Mouse (Mus musculus) hindbrain, postnatal 0 days (tissue): ENCODE measurements around the gene 4931406P16Rik. TPM values are rescaled to one million over a fixed set of nuclear protein-coding genes. Genes with fewer than 3 reads are reported as not detected.

ENCODE experiments used
- ATAC-seq: fragments of 200-750 bp; cut with Nextera tagmentation; 2 replicates; pipeline ENCODE4 v1.8.0; 2017; ENCODE audit warnings: mild to moderate bottlenecking, moderate TSS enrichment, moderate library complexity
- DNase-seq: peaks from one replicate; pipeline ENCODE4 v3.0.0-alpha.2; 2015; ENCODE audit warnings: low spot score
- H3K27ac ChIP-seq: fragments of 300-500 bp; sonication (generic); 2 replicates; pipeline ENCODE4 v1.5.1; 2014; ENCODE audit warnings: mild to moderate bottlenecking
- H3K27me3 ChIP-seq: fragments of 300-500 bp; sonication (generic); 2 replicates; pipeline ENCODE4 v1.6.1; 2014; ENCODE audit warnings: low read length, mixed read lengths; ENCODE audit not compliant: insufficient read depth
- H3K36me3 ChIP-seq: fragments of 300-500 bp; sonication (generic); 2 replicates; pipeline ENCODE4 v1.6.1; 2014; ENCODE audit warnings: low read length, mixed read lengths; ENCODE audit not compliant: insufficient read depth
- H3K4me1 ChIP-seq: fragments of 300-500 bp; sonication (generic); 2 replicates; pipeline ENCODE4 v1.6.1; 2014; ENCODE audit warnings: antibody characterized with exemption, low read length, mixed read lengths; ENCODE audit not compliant: insufficient read depth
- H3K4me2 ChIP-seq: fragments of 300-500 bp; sonication (generic); 2 replicates; pipeline ENCODE4 v1.6.1; 2014; ENCODE audit warnings: low read depth, mild to moderate bottlenecking, low read length, moderate library complexity, mixed read lengths
- H3K4me3 ChIP-seq: fragments of 300-500 bp; sonication (generic); 2 replicates; pipeline ENCODE4 v1.5.1; 2014; ENCODE audit warnings: low read length
- H3K9ac ChIP-seq: fragments of 300-500 bp; sonication (generic); replicated peaks from 2 replicates; pipeline ENCODE4 v1.6.1; 2014; ENCODE audit warnings: mild to moderate bottlenecking, low read length, moderate library complexity, mixed read lengths
- H3K9me3 ChIP-seq: fragments of 300-500 bp; sonication (generic); 2 replicates; pipeline ENCODE4 v1.6.1; 2016; ENCODE audit warnings: low read length, mixed read lengths
- CTCF ChIP-seq: IDR thresholded peaks from 2 replicates; pipeline ENCODE4 v1.5.1; 2016; ENCODE audit warnings: antibody characterized with exemption, control low read depth, low read depth
- WGBS: fragments of 180-500 bp; shearing (Covaris S2); extraction: QIAGEN DNeasy Blood & Tissue Kit; methylation state at CpG from one replicate; pipeline ENCODE4 v1.1.7; 2014; 5-methylcytosine and 5-hydroxymethylcytosine counted together
- polyA plus RNA-seq: library from polyadenylated mRNA; unstranded; fragments of >200 nt; fragmentation: Nextera tagmentation; extraction: Ambion mirVana; gene quantifications from 2 replicates; pipeline ENCODE4 v1.2.1, GENCODE M21; 2015
- total RNA-seq: library from RNA; depleted of rRNA; stranded (reverse); fragments of >200 nt; gene quantifications from 2 replicates; pipeline ENCODE4 v1.2.3, GENCODE M21; 2014; rRNA removed

Gene 4931406P16Rik
- total and polyA plus RNA-seq, 2 experiments from 2014 or later = 31.5 to 61.0 TPM

- no peak overlapping the region for H3K27ac ChIP-seq
- no peak for ATAC-seq
- H3K4me2 ChIP-seq = peak overlapping the region; percentile 82
- peak; percentile 54 for TF ChIP-seq CTCF
- no peaks in the 10 kb centered on the region for H3K27me3 ChIP-seq
- H3K4me1 ChIP-seq = no peaks in the 10 kb centered on the region
- DNase-seq = peak; percentile 18
- H3K9me3 ChIP-seq = no peaks in the 10 kb centered on the region
- peaks cover 13% of the 10 kb centered on the region; the same call in 1 of the 2 replicates for H3K36me3 ChIP-seq
- WGBS = 54% methylated on average over 3 of the region's 3 CpGs
- peak overlapping the region; percentile 95; the same call in 1 of the 2 replicates for H3K9ac ChIP-seq
- H3K4me3 ChIP-seq = peak overlapping the region; percentile 96
These were observed 117.7 kb downstream of the 4931406P16Rik start for GRCm38 (mm10) chr7:34195632-34196031.

- no peak for ATAC-seq
- H3K27ac ChIP-seq = no peak overlapping the region
- H3K4me1 ChIP-seq = no peaks in the 10 kb centered on the region
- H3K9me3 ChIP-seq = no peaks in the 10 kb centered on the region
- H3K27me3 ChIP-seq = no peaks in the 10 kb centered on the region
- no peak overlapping the region for H3K4me2 ChIP-seq
- no peak overlapping the region for H3K4me3 ChIP-seq
- no peak for TF ChIP-seq CTCF
- 93% methylated on average over 6 of the region's 6 CpGs for WGBS
- no peak overlapping the region for H3K9ac ChIP-seq
- DNase-seq = no peak
- peaks cover 27% of the 10 kb centered on the region; the same call in 1 of the 2 replicates for H3K36me3 ChIP-seq
These were observed 120.5 kb downstream of the 4931406P16Rik start for GRCm38 (mm10) chr7:34192825-34193224.

- DNase-seq = no peak
- H3K4me2 ChIP-seq = no peak overlapping the region
- no peaks in the 10 kb centered on the region for H3K4me1 ChIP-seq
- H3K27ac ChIP-seq = no peak overlapping the region
- no peak overlapping the region for H3K9ac ChIP-seq
- TF ChIP-seq CTCF = no peak
- WGBS = 86% methylated on average over 12 of the region's 12 CpGs
- no peaks in the 10 kb centered on the region for H3K27me3 ChIP-seq
- no peaks in the 10 kb centered on the region for H3K9me3 ChIP-seq
- H3K36me3 ChIP-seq = peaks cover 52% of the 10 kb centered on the region
- no peak overlapping the region for H3K4me3 ChIP-seq
- no peak for ATAC-seq
These were observed 123.9 kb downstream of the 4931406P16Rik start for GRCm38 (mm10) chr7:34189376-34189989.

Other genes with a start within 250 kb of the 4931406P16Rik start
- gene Scgb1b30, start 218.1 kb downstream of the 4931406P16Rik start, total RNA-seq = not detected in 2 replicates
- gene Scgb1b30, start 218.1 kb downstream of the 4931406P16Rik start, polyA plus RNA-seq = not detected in 2 replicates
- gene Wtip, start 180.3 kb downstream of the 4931406P16Rik start, total RNA-seq = 28.8 and 33.9 TPM in 2 replicates
- 2.8 and 3.2 TPM in 2 replicates for gene Wtip, start 180.3 kb downstream of the 4931406P16Rik start, polyA plus RNA-seq
- gene Uba2, start 144.0 kb downstream of the 4931406P16Rik start, total RNA-seq = 108 and 118 TPM in 2 replicates
- gene Uba2, start 144.0 kb downstream of the 4931406P16Rik start, polyA plus RNA-seq = 123 and 127 TPM in 2 replicates
- 37.6 and 42.7 TPM in 2 replicates for gene Pdcd2l, start 116.9 kb downstream of the 4931406P16Rik start, total RNA-seq
- 61.6 and 65.7 TPM in 2 replicates for gene Pdcd2l, start 116.9 kb downstream of the 4931406P16Rik start, polyA plus RNA-seq
- 389 and 393 TPM in 2 replicates for gene Gpi1, start 83.2 kb downstream of the 4931406P16Rik start, total RNA-seq
- 413 and 448 TPM in 2 replicates for gene Gpi1, start 83.2 kb downstream of the 4931406P16Rik start, polyA plus RNA-seq
- not detected in 2 replicates for gene Gm6096, start 62.5 kb downstream of the 4931406P16Rik start, total RNA-seq
- gene Gm6096, start 62.5 kb downstream of the 4931406P16Rik start, polyA plus RNA-seq = not detected in 2 replicates
- gene Lsm14a, start 79.8 kb upstream of the 4931406P16Rik start, total RNA-seq = 28.0 and 44.9 TPM in 2 replicates
- 46.0 and 46.1 TPM in 2 replicates for gene Lsm14a, start 79.8 kb upstream of the 4931406P16Rik start, polyA plus RNA-seq